Mouse (Mus musculus): ENCODE data around the gene Egr2.

DNA sequence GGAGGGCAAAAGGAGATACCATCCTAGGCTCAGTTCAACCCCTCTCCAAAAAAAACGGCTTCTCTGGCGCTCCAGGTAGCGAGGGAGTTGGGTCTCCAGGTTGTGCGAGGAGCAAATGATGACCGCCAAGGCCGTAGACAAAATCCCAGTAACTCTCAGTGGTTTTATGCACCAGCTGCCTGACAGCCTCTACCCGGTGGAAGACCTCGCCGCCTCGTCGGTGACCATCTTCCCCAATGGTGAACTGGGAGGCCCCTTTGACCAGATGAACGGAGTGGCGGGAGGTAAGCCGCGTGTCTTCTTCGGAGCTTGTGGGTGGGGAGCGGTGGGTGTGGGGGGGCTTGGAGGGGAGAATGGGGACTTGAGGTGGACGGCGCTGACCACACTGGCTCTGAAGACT lies 2.8 kb downstream of the Egr2 start:
- no peak for TF ChIP-seq CTCF (IDR thresholded peaks at IDR 0.05; ENCODE audit: borderline replicate concordance, insufficient read depth, low read depth, low read length)
- no peak for TF ChIP-seq POLR2A (IDR thresholded peaks at IDR 0.05; ENCODE audit: borderline replicate concordance, insufficient read depth, low read length)
